16 mouse cellular contexts compared by ENCODE assay signal in genomic region chr17:78273875-78274274, GRCm38 (mm10).
A peak's percentile ranks its signal among the peaks of the same experiment; 100 is the strongest.
DNase-seq lines count a peak whose midpoint lies in the region; ATAC-seq and TF ChIP-seq lines count a peak whose summit lies in the region.
"Had no signal": no experiment of that assay in that cellular context is flagged by ENCODE, and none has a peak within 500 bp of the region (broad histone marks: within the 10 kb centered on the region; RNA-seq: fewer than 3 reads in every experiment).

No protein-coding gene starts in this region.

- dilution Hi-C loops in CH12.LX (cut with MboI; ENCODE audit: extremely low pct_ligation_motif_present, extremely low pct_unique_long_range_greater_than_20kb, low sequenced_read_pairs) = no loop called here

- DNase-seq in kidney, adult 18-20 months = peak; percentile 35
- no peak for DNase-seq in kidney, postnatal 4 days
- no peak for DNase-seq in CH12.LX (ENCODE audit: extremely low read depth)
- no peak for DNase-seq in intestine, embryonic 14.5 days (ENCODE audit: low spot score)
- DNase-seq in large intestine, adult 2 months (ENCODE audit: low read depth, low spot score) = peak; percentile 73
- DNase-seq in cerebellum, adult 11-12 months = no peak
- DNase-seq: cerebellum, adult 9-11 months; gastrocnemius, postnatal 14 days; heart, postnatal 10 days; liver, postnatal 0 days; lung, postnatal 14 days; right cerebral cortex, postnatal 25 days; thymus, adult 2 months had no signal

- H3K79me2 ChIP-seq in CH12.LX (replicated peaks; ENCODE audit: control insufficient read depth, extremely low read depth, insufficient read depth, poor library complexity, severe bottlenecking) = peaks cover 46% of the 10 kb centered on the region

- peak; percentile 57 for ATAC-seq in intestine, embryonic 14.5 days (replicated peaks; ENCODE audit: low FRiP score, low TSS enrichment, low read depth)
- no peak for ATAC-seq in activated CD4-positive, CD25-positive, alpha-beta regulatory T cell, adult 4 months
- ATAC-seq: liver, postnatal 0 days had no signal

- TF ChIP-seq RAD21 in CH12.LX (IDR thresholded peaks at IDR 0.05; ENCODE audit: low read depth, low read length) = no peak

- H3K27ac ChIP-seq in CH12.LX (ENCODE audit: insufficient read depth, low read depth) = peak overlapping the region; percentile 72
- peak overlapping the region; percentile 33; the same call in 1 of the 2 replicates for H3K27ac ChIP-seq in intestine, embryonic 14.5 days (ENCODE audit: low read depth)
- H3K27ac ChIP-seq: hindbrain, embryonic 12.5 days had no signal

- H3K9ac ChIP-seq in CH12.LX (ENCODE audit: insufficient read depth, low read depth) = peak overlapping the region; percentile 52
- H3K9ac ChIP-seq in intestine, embryonic 14.5 days (ENCODE audit: low read length) = no peak overlapping the region
- H3K9ac ChIP-seq: hindbrain, embryonic 12.5 days; liver, postnatal 0 days had no signal

- in situ Hi-C loops in CH12.LX (cut with MboI; ENCODE audit: low pct_ligation_motif_present, low pct_unique_long_range_greater_than_20kb, low sequenced_read_pairs) = no loop called here

- H3K4me3 ChIP-seq in CH12.LX (replicated peaks in 1 of 3; ENCODE audit: low read depth in 2 of 3, low read length in 2 of 3, poor library complexity in 1 of 3) = peak overlapping the region in 1 of 3 experiments; percentile 30
- no peak overlapping the region for H3K4me3 ChIP-seq in intestine, embryonic 14.5 days (ENCODE audit: low read depth, low read length)
- H3K4me3 ChIP-seq: hindbrain, embryonic 12.5 days; megakaryocyte, embryonic 14.5 days had no signal

- no peaks in the 10 kb centered on the region for H3K27me3 ChIP-seq in CH12.LX (replicated peaks)
- H3K27me3 ChIP-seq in intestine, embryonic 14.5 days (replicated peaks; ENCODE audit: control insufficient read depth, insufficient read depth, low read length) = no peaks in the 10 kb centered on the region
- H3K27me3 ChIP-seq: hindbrain, embryonic 12.5 days; megakaryocyte, embryonic 14.5 days had no signal

- no peak for TF ChIP-seq POLR2A in CH12.LX (IDR thresholded peaks at IDR 0.05; ENCODE audit: low read depth, low read length)

- H3K9me3 ChIP-seq in CH12.LX (replicated peaks; ENCODE audit: low read length) = no peaks in the 10 kb centered on the region
- H3K9me3 ChIP-seq in intestine, embryonic 14.5 days (ENCODE audit: control insufficient read depth, low read length) = no peaks in the 10 kb centered on the region
- H3K9me3 ChIP-seq: hindbrain, embryonic 12.5 days; megakaryocyte, embryonic 14.5 days had no signal

- peaks cover 3 to 39% of the 10 kb centered on the region in 2 experiments for H3K36me3 ChIP-seq in CH12.LX (replicated peaks in 1 of 2; ENCODE audit: control insufficient read depth in 1 of 2, insufficient read depth in 1 of 2, low read length in 1 of 2)
- no peaks in the 10 kb centered on the region for H3K36me3 ChIP-seq in intestine, embryonic 14.5 days (ENCODE audit: control insufficient read depth, insufficient read depth, low read length)
- H3K36me3 ChIP-seq: hindbrain, embryonic 12.5 days had no signal

- 64% methylated on average over 7 of the region's 7 CpGs for WGBS in intestine, embryonic 14.5 days
- WGBS in large intestine, adult 2 months = 32% methylated on average over 7 of the region's 7 CpGs

- no peak for TF ChIP-seq EP300 in CH12.LX (IDR thresholded peaks at IDR 0.05; ENCODE audit: low read length)

- peak overlapping the region; percentile 86 for H3K4me2 ChIP-seq in CH12.LX (ENCODE audit: insufficient read depth, low read depth, poor library complexity, severe bottlenecking)
- no peak overlapping the region for H3K4me2 ChIP-seq in intestine, embryonic 14.5 days (ENCODE audit: low read length)
- H3K4me2 ChIP-seq: hindbrain, embryonic 12.5 days had no signal

- H3K4me1 ChIP-seq in CH12.LX (ENCODE audit: control insufficient read depth in 1 of 2, insufficient read depth in 2 of 2) = peaks cover 16 to 59% of the 10 kb centered on the region in 2 experiments
- H3K4me1 ChIP-seq in intestine, embryonic 14.5 days (replicated peaks; ENCODE audit: control insufficient read depth, insufficient read depth, low read length) = peaks cover 18% of the 10 kb centered on the region

- TF ChIP-seq CTCF in CH12.LX (conservative IDR thresholded peaks at IDR 0.05 in 1 of 2, IDR thresholded peaks at IDR 0.05 in 1 of 2; ENCODE audit: low read depth in 2 of 2, low read length in 2 of 2) = no peak

TF ChIP-seq in CH12.LX, 34 proteins besides CTCF, POLR2A, EP300 and RAD21:
- TF ChIP-seq HCFC1 (IDR thresholded peaks at IDR 0.05; ENCODE audit: low read depth, low read length) = no peak
- no peak for TF ChIP-seq USF1 (IDR thresholded peaks at IDR 0.05; ENCODE audit: low read depth, low read length)
- TF ChIP-seq NELFE (IDR thresholded peaks at IDR 0.05; ENCODE audit: low read depth, low read length) = no peak
- no peak for TF ChIP-seq JUND (conservative IDR thresholded peaks at IDR 0.05; ENCODE audit: low read depth, low read length)
- TF ChIP-seq ZNF384 (IDR thresholded peaks at IDR 0.05; ENCODE audit: low read depth, low read length) = no peak
- TF ChIP-seq SMC3 (IDR thresholded peaks at IDR 0.05; ENCODE audit: low read depth, low read length) = no peak
- no peak for TF ChIP-seq CHD1 (IDR thresholded peaks at IDR 0.05; ENCODE audit: low read depth, low read length)
- TF ChIP-seq RCOR1 (conservative IDR thresholded peaks at IDR 0.05; ENCODE audit: low read depth, low read length) = no peak
- TF ChIP-seq JUN (IDR thresholded peaks at IDR 0.05; ENCODE audit: insufficient read depth, low read depth, low read length) = no peak
- no peak for TF ChIP-seq TBP (conservative IDR thresholded peaks at IDR 0.05; ENCODE audit: low read depth, low read length)
- TF ChIP-seq USF2 (conservative IDR thresholded peaks at IDR 0.05; ENCODE audit: low read depth, low read length) = no peak
- no peak for TF ChIP-seq MXI1 (IDR thresholded peaks at IDR 0.05; ENCODE audit: low read depth, low read length)
- TF ChIP-seq SIN3A (IDR thresholded peaks at IDR 0.05; ENCODE audit: low read length) = no peak
- no peak for TF ChIP-seq KAT2A (IDR thresholded peaks at IDR 0.05; ENCODE audit: insufficient replicate concordance, low read length)
- no peak for TF ChIP-seq E2F4 (IDR thresholded peaks at IDR 0.05; ENCODE audit: insufficient replicate concordance, low read depth, low read length)
- no peak for TF ChIP-seq PAX5 (IDR thresholded peaks at IDR 0.05; ENCODE audit: low read length)
- no peak for TF ChIP-seq ZKSCAN1 (IDR thresholded peaks at IDR 0.05; ENCODE audit: borderline replicate concordance, low read depth, low read length)
- TF ChIP-seq GABPA (IDR thresholded peaks at IDR 0.05; ENCODE audit: insufficient replicate concordance, low read depth, low read length) = no peak
- TF ChIP-seq IRF4 (IDR thresholded peaks at IDR 0.05; ENCODE audit: low read depth, low read length) = no peak

Comparison
In these comparisons a context has a peak if more than half of its experiments do, and no peak if none do; other contexts are left out.
1. DNase-seq: peak in kidney, adult 18-20 months (single experiment) and large intestine, adult 2 months (single experiment); none in kidney, postnatal 4 days (0 of 2), CH12.LX (single experiment), intestine, embryonic 14.5 days (single experiment) and cerebellum, adult 11-12 months (single experiment).